Mouse (Mus musculus) intestine, embryonic 16.5 days (tissue): ENCODE measurements around the gene Cul3. TPM values are rescaled to one million over a fixed set of nuclear protein-coding genes. Genes with fewer than 3 reads are reported as not detected.

Experiments
- ATAC-seq: fragments of 200-750 bp; cut with Nextera tagmentation; 2 replicates; pipeline ENCODE4 v1.8.0; 2017; ENCODE audit warnings: moderate TSS enrichment, moderate library complexity
- H3K27ac ChIP-seq: fragments of 300-500 bp; sonication (generic); 2 replicates; pipeline ENCODE4 v1.5.1; 2014; ENCODE audit warnings: mild to moderate bottlenecking, low read length
- H3K27me3 ChIP-seq: fragments of 300-500 bp; sonication (generic); replicated peaks from 2 replicates; pipeline ENCODE4 v1.6.1; 2014; ENCODE audit warnings: low read length, control low read depth, mixed read lengths; ENCODE audit not compliant: control insufficient read depth, insufficient read depth
- H3K36me3 ChIP-seq: fragments of 300-500 bp; sonication (generic); 2 replicates; pipeline ENCODE4 v1.6.1; 2014; ENCODE audit warnings: low read length, control low read depth; ENCODE audit not compliant: control insufficient read depth, insufficient read depth
- H3K4me1 ChIP-seq: fragments of 300-500 bp; sonication (generic); 2 replicates; pipeline ENCODE4 v1.6.1; 2014; ENCODE audit warnings: low read length, control low read depth, mixed read lengths; ENCODE audit not compliant: control insufficient read depth, insufficient read depth
- H3K4me2 ChIP-seq: fragments of 300-500 bp; sonication (generic); 2 replicates; pipeline ENCODE4 v1.6.1; 2014; ENCODE audit warnings: low read depth, low read length, control low read depth
- H3K4me3 ChIP-seq: fragments of 300-500 bp; sonication (generic); 2 replicates; pipeline ENCODE4 v1.5.1; 2014; ENCODE audit warnings: mild to moderate bottlenecking, low read length
- H3K9ac ChIP-seq: fragments of 300-500 bp; sonication (generic); 2 replicates; pipeline ENCODE4 v1.6.1; 2014; ENCODE audit warnings: low read depth, low read length
- H3K9me3 ChIP-seq: fragments of 300-500 bp; sonication (generic); 2 replicates; pipeline ENCODE4 v1.6.1; 2016; ENCODE audit warnings: low read length, control low read depth; ENCODE audit not compliant: control insufficient read depth
- WGBS: fragments of 180-500 bp; shearing (Covaris S2); extraction: QIAGEN DNeasy Blood & Tissue Kit; methylation state at CpG from one replicate; pipeline ENCODE4 v1.1.7; 2014; 5-methylcytosine and 5-hydroxymethylcytosine counted together
- polyA plus RNA-seq: library from polyadenylated mRNA; unstranded; fragments of >200 nt; fragmentation: Nextera tagmentation; extraction: Ambion mirVana; gene quantifications from 2 replicates; pipeline ENCODE4 v1.2.1, GENCODE M21; 2015

Gene Cul3
- polyA plus RNA-seq, 1 experiment from 2014 or later = 24.2 TPM

DNA sequence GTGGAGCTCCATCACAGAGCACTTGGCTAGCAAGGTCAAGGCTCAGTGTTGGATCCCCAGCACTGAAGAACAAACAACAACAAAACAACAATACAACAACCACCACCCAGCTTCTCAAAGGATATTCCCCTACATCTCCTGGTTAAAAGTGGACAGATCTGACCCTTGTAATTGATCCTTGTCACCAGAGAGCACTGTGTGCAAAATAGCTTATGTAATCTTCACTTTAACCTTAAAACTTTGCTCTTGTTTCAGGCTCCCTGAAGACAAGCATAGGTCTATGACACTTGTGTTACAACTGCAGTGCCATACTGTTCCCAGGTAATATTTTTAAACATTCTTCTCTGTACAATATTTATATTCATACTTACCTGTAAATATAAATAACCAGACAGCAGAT, 93.1 kb downstream of the Cul3 start:
- ATAC-seq = no peak
- Histone ChIP-seq H3K4me2 (no peak overlapping the region), H3K27ac (no peak overlapping the region), H3K36me3 (no peaks in the 10 kb centered on the region), H3K4me3 (no peak overlapping the region), H3K4me1 (no peaks in the 10 kb centered on the region), H3K9me3 (no peaks in the 10 kb centered on the region), H3K9ac (no peak overlapping the region), H3K27me3 (no peaks in the 10 kb centered on the region)

DNA sequence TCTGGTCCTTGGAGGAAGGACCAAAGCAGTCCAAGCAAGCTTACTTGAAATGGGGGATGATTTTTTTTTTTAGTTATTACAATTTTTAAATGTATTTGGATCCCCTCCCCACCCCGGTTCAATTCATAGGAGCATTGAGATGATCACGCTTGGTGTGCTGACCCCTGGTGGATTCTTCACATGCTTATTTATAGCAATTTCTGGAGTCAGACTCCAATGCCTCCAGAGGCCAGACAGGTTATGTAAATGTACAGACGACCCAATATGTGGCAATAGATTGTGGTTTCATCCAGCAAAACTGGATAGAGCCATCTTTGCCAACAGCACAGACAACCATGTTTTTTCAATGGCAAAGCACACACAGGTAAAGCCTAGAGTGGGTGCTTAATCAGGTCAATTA, 96.2 kb downstream of the Cul3 start:
- H3K36me3 ChIP-seq = no peaks in the 10 kb centered on the region
- H3K4me3 ChIP-seq = no peak overlapping the region
- H3K9ac ChIP-seq = no peak overlapping the region
- H3K9me3 ChIP-seq = no peaks in the 10 kb centered on the region
- H3K4me1 ChIP-seq = no peaks in the 10 kb centered on the region
- no peak overlapping the region for H3K4me2 ChIP-seq
- no peak for ATAC-seq
- WGBS = 60% methylated on average over 3 of the region's 3 CpGs
- no peaks in the 10 kb centered on the region for H3K27me3 ChIP-seq
- H3K27ac ChIP-seq = no peak overlapping the region

DNA sequence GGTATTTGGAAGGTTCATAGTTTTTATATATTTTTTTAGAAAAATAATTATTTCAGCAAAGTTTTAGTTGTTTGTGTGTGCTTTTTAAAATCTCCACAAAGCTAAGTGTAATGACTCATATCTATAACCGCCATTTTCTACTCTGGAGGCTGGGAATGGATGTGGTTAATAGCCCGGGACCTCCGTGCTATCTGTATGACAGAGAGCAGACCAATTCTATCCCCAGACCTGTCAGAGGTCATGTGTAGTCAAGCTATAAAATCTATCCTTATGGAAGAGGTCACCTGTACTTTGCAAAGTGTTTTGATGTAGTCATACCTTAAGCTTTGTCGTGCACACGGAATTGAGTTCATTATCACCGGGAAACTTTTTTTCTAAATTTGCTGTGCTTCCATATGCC, 98.7 kb downstream of the Cul3 start:
- no peaks in the 10 kb centered on the region for H3K4me1 ChIP-seq
- WGBS = 91% methylated on average over 6 of the region's 6 CpGs

DNA sequence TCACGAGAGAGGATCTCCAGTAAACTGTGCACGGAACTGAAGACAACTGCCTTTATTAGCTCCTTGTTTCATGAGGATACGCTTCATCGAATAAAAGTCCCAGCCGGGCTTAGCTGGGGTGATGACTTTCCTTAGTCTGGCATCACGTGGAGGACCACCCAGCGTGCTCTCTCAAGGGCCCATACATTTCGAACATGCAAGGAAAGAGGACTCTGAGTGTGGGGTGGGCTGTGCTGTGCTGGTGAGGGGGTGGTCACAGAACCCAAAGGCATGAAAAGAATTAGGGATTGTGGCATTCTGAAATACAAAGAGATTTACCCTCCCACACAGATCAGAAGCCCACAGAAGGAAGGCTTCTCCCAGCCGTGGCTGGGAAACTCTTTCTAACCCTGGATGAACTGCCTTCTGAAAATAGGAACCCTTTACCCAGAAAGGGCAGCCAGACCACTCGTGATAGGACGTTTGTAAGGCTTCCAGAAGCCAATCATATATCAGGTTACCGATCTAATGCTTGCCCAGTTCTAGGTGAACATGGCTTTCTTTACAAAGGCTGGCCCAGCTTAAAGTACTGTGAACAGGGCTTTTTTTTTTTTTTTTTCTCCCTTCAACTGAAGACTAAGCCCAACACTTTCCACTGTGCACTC, 100.1 kb downstream of the Cul3 start:
- WGBS = 40% methylated on average over 12 of the region's 12 CpGs
- Histone ChIP-seq H3K27me3 (no peaks in the 10 kb centered on the region), H3K4me1 (no peaks in the 10 kb centered on the region), H3K9ac (no peak overlapping the region), H3K9me3 (no peaks in the 10 kb centered on the region), H3K36me3 (no peaks in the 10 kb centered on the region), H3K4me3 (no peak overlapping the region), H3K4me2 (no peak overlapping the region), H3K27ac (no peak overlapping the region)
- ATAC-seq = 0 out of 2 replicates have a peak, but pooled peaks have one; percentile 28

More for the DNA sequence above, 98.7 kb downstream of the Cul3 start:
- H3K36me3 ChIP-seq = no peaks in the 10 kb centered on the region
- no peak overlapping the region for H3K4me3 ChIP-seq
- no peak overlapping the region for H3K27ac ChIP-seq
- H3K9ac ChIP-seq = no peak overlapping the region
- H3K9me3 ChIP-seq = no peaks in the 10 kb centered on the region
- no peaks in the 10 kb centered on the region for H3K27me3 ChIP-seq
- no peak overlapping the region for H3K4me2 ChIP-seq
- ATAC-seq = no peak

DNA sequence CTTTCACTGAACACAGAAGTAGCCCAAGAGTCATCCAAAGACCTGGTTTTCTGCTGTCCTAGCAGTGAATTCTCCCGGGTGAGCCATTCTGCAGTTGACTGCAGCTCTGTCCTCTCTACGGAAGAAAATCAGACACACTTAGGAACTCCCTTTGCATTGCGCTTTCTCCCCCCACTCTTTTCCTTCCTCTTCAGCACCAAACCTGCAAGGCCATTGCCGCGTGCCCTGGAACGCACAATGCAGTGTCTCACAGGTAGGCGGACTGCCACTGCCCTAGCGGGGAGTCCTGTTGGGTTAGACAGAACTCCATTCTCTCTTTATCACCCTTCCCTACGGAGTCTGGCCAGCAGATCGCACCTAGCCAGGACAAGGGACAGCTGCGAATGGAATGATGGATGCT, 100.8 kb downstream of the Cul3 start:
- Histone ChIP-seq H3K36me3 (no peaks in the 10 kb centered on the region), H3K27ac (no peak overlapping the region), H3K9me3 (no peaks in the 10 kb centered on the region), H3K4me3 (no peak overlapping the region), H3K9ac (no peak overlapping the region), H3K4me2 (no peak overlapping the region), H3K4me1 (no peaks in the 10 kb centered on the region), H3K27me3 (no peaks in the 10 kb centered on the region)
- WGBS = 69% methylated on average over 11 of the region's 11 CpGs
- ATAC-seq = no peak

DNA sequence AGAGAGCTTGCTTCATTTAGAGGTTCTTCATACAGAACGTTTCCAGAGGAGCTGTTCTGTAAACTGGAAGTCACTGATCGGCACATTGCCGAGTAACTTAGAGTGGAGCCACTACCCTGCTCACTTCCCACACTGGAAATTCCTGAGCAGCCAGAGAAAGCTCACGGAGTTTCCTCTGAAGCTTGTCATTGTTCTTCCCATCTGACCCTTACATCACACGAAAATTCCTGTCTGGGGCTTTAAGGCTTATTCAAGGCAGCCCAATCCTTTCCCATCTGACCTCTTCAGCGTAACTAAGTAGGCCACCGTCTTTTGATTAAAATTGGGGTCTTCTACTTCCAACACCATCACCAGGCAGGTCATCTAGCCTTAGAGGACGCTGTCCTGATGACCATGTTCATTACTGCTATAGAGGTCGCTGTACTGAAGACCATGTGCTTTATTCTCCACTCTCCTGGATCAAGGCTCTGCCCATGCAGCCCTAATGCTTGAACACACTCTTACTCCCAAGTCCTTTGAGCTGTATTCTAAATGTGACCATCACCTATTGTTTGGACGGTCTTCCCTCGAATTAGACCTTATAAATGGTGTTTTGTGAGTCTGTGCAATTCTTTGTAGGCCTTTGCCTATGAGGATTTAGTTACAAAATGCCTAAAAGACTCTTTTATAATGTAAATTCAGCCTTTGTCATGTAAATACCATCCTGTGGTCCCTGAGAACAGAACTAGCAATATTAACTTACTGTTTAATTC, 103.2 kb downstream of the Cul3 start:
- ATAC-seq = no peak
- no peak overlapping the region for H3K4me2 ChIP-seq
- WGBS = 67% methylated on average over 11 of the region's 11 CpGs
- no peak overlapping the region for H3K4me3 ChIP-seq
- H3K9ac ChIP-seq = no peak overlapping the region
- H3K36me3 ChIP-seq = no peaks in the 10 kb centered on the region
- H3K27me3 ChIP-seq = no peaks in the 10 kb centered on the region
- no peaks in the 10 kb centered on the region for H3K4me1 ChIP-seq
- no peaks in the 10 kb centered on the region for H3K9me3 ChIP-seq
- H3K27ac ChIP-seq = no peak overlapping the region

DNA sequence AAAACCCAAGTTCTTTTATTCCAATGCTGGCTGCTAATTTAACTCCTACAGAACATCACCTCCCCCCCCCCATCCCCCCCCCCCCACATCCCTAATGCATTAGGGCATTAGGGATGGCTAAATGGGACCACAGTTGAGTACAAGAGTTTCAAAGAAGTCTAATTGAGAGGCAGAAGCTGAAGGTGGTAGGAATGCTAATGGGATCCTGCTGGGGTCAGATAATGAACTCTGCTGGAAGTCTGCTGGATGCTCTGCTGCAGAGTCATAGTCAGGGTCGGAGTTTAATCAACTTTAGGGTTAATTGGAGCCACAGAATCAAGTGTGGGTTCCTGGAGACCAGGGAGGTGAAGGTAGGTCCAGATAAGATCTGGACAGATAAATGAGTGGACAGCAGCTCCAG, 104.2 kb downstream of the Cul3 start:
- no peak overlapping the region for H3K27ac ChIP-seq
- H3K9ac ChIP-seq = no peak overlapping the region
- no peaks in the 10 kb centered on the region for H3K27me3 ChIP-seq
- no peak overlapping the region for H3K4me3 ChIP-seq
- H3K9me3 ChIP-seq = no peaks in the 10 kb centered on the region
- no peak overlapping the region for H3K4me2 ChIP-seq
- ATAC-seq = no peak
- 10% methylated on average over 1 of the region's 1 CpGs for WGBS
- no peaks in the 10 kb centered on the region for H3K36me3 ChIP-seq
- no peaks in the 10 kb centered on the region for H3K4me1 ChIP-seq

DNA sequence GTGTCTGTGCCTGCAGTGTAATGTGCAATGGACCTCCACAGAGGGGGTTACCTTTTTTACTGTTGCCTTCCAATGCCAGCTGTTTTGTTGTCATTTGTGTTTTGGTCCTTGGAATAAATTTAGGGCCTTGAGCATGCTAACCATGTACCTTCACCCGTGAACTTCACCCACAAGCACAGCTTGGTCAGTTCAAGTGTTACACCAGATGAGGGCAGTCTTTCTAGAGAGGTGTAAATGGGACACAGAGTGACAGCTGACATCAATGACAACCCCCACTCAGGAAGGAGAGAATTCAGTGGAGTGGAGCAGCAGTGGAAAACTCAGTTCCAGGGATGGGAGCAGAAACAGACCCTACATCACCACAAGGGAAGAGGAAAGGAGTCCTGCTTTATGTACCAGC, 109.7 kb downstream of the Cul3 start:
- no peak overlapping the region for H3K27ac ChIP-seq
- 80% methylated on average over 1 of the region's 1 CpGs for WGBS
- H3K36me3 ChIP-seq = no peaks in the 10 kb centered on the region
- no peak for ATAC-seq
- no peak overlapping the region for H3K9ac ChIP-seq
- H3K4me2 ChIP-seq = no peak overlapping the region
- H3K4me1 ChIP-seq = no peaks in the 10 kb centered on the region
- no peak overlapping the region for H3K4me3 ChIP-seq
- no peaks in the 10 kb centered on the region for H3K9me3 ChIP-seq
- H3K27me3 ChIP-seq = no peaks in the 10 kb centered on the region

DNA sequence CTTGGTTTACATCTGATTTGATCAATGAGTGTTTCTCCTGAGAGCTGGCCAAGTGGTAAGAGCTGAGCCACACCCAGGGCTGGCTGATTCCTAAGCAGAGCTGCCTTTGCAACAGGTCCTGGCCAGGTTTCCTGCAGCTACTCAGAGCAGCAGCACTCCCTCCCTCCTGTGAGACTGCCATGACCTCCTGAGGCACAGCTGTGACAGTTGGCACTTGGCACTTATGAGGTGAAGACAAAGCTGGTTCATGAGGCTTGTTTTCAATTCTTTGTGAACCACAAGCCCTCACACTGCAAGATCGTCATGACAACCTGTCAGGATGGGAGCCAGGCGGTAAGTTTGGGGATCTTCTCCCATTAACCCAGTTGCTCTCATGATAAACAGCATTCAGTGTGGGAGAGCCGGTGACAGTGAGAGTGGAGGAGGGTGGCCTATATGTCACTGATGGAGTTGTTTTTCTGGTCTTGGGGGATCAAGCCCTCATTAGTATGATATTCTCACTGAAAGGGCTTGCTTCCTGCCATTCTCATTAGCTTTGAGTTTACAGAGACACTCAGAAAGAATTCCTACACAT, 115.4 kb downstream of the Cul3 start:
- Histone ChIP-seq H3K36me3 (no peaks in the 10 kb centered on the region), H3K27ac (no peak overlapping the region), H3K4me3 (no peak overlapping the region), H3K27me3 (no peaks in the 10 kb centered on the region), H3K9ac (no peak overlapping the region), H3K4me1 (no peaks in the 10 kb centered on the region), H3K9me3 (no peaks in the 10 kb centered on the region), H3K4me2 (no peak overlapping the region)
- no peak for ATAC-seq
- 36% methylated on average over 3 of the region's 3 CpGs for WGBS
